Mouse (Mus musculus): Measurements from ENCODE around the gene Dscaml1. TPM values are rescaled to one million over a fixed set of nuclear protein-coding genes. Genes with fewer than 3 reads are reported as not detected.

Dscaml1 gene
- polyA plus RNA-seq, 1 experiment from 2014 or later, result 0.54 TPM

- peak overlapping the region; percentile 64 for H3K4me2 ChIP-seq (ENCODE audit: low read depth, low read length)
- no peak overlapping the region; the same call in 1 of the 2 replicates for H3K9ac ChIP-seq (ENCODE audit: low read length)
- H3K4me1 ChIP-seq (ENCODE audit: control insufficient read depth, insufficient read depth, low read length), result peaks cover 8% of the 10 kb centered on the region
- 37% methylated on average over 33 of the region's 33 CpGs for WGBS
- H3K36me3 ChIP-seq (ENCODE audit: control insufficient read depth, insufficient read depth), result no peaks in the 10 kb centered on the region
- no peak overlapping the region for H3K27ac ChIP-seq (ENCODE audit: low read length)
- peaks cover 16% of the 10 kb centered on the region; the same call in 1 of the 2 replicates for H3K27me3 ChIP-seq (ENCODE audit: control insufficient read depth, insufficient read depth, low read length)
- H3K9me3 ChIP-seq (replicated peaks; ENCODE audit: control insufficient read depth, low read length), result no peaks in the 10 kb centered on the region
- peak overlapping the region; percentile 27 for H3K4me3 ChIP-seq (ENCODE audit: low read length)
- ATAC-seq (replicated peaks; ENCODE audit: extremely low read depth, insufficient read depth, low FRiP score), result peak; percentile 50; the same call in 1 of the 2 replicates
These were observed 18.4 kb upstream of the Dscaml1 start for GRCm38 (mm10) chr9:45407706-45408675.

GRCm38 (mm10) chr9:45410193-45410592 is 16.2 kb upstream of the Dscaml1 start:
- WGBS, result 57% methylated on average over 5 of the region's 5 CpGs
- H3K36me3 ChIP-seq (ENCODE audit: control insufficient read depth, insufficient read depth), result no peaks in the 10 kb centered on the region
- no peak overlapping the region for H3K4me3 ChIP-seq (ENCODE audit: low read length)
- no peak overlapping the region for H3K27ac ChIP-seq (ENCODE audit: low read length)
- no peak overlapping the region for H3K9ac ChIP-seq (ENCODE audit: low read length)
- H3K9me3 ChIP-seq (replicated peaks; ENCODE audit: control insufficient read depth, low read length), result no peaks in the 10 kb centered on the region
- H3K4me2 ChIP-seq (ENCODE audit: low read depth, low read length), result no peak overlapping the region
- ATAC-seq (replicated peaks; ENCODE audit: extremely low read depth, insufficient read depth, low FRiP score), result no peak
- H3K4me1 ChIP-seq (ENCODE audit: control insufficient read depth, insufficient read depth, low read length), result peaks cover 8% of the 10 kb centered on the region
- H3K27me3 ChIP-seq (ENCODE audit: control insufficient read depth, insufficient read depth, low read length), result peaks cover 10% of the 10 kb centered on the region; the same call in 1 of the 2 replicates

- Histone ChIP-seq H3K4me2 (ENCODE audit: low read depth, low read length) (no peak overlapping the region), H3K9ac (ENCODE audit: low read length) (no peak overlapping the region), H3K9me3 (replicated peaks; ENCODE audit: control insufficient read depth, low read length) (no peaks in the 10 kb centered on the region), H3K27me3 (ENCODE audit: control insufficient read depth, insufficient read depth, low read length) (peaks cover 9% of the 10 kb centered on the region; the same call in 1 of the 2 replicates), H3K27ac (ENCODE audit: low read length) (no peak overlapping the region), H3K36me3 (ENCODE audit: control insufficient read depth, insufficient read depth) (no peaks in the 10 kb centered on the region), H3K4me3 (ENCODE audit: low read length) (no peak overlapping the region), H3K4me1 (ENCODE audit: control insufficient read depth, insufficient read depth, low read length) (peaks cover 8% of the 10 kb centered on the region)
- no peak for ATAC-seq (replicated peaks; ENCODE audit: extremely low read depth, insufficient read depth, low FRiP score)
- 73% methylated on average over 2 of the region's 2 CpGs for WGBS
These were observed 15.8 kb upstream of the Dscaml1 start for GRCm38 (mm10) chr9:45410614-45411013.

- H3K9me3 ChIP-seq (replicated peaks; ENCODE audit: control insufficient read depth, low read length), result no peaks in the 10 kb centered on the region
- no peak overlapping the region for H3K27ac ChIP-seq (ENCODE audit: low read length)
- H3K4me1 ChIP-seq (ENCODE audit: control insufficient read depth, insufficient read depth, low read length), result peaks cover 8% of the 10 kb centered on the region
- ATAC-seq (replicated peaks; ENCODE audit: extremely low read depth, insufficient read depth, low FRiP score), result no peak
- WGBS, result 62% methylated on average over 3 of the region's 3 CpGs
- H3K4me2 ChIP-seq (ENCODE audit: low read depth, low read length), result no peak overlapping the region
- H3K9ac ChIP-seq (ENCODE audit: low read length), result no peak overlapping the region
- H3K4me3 ChIP-seq (ENCODE audit: low read length), result no peak overlapping the region
- H3K36me3 ChIP-seq (ENCODE audit: control insufficient read depth, insufficient read depth), result no peaks in the 10 kb centered on the region
- peaks cover 9% of the 10 kb centered on the region; the same call in 1 of the 2 replicates for H3K27me3 ChIP-seq (ENCODE audit: control insufficient read depth, insufficient read depth, low read length)
These were observed 15.3 kb upstream of the Dscaml1 start for GRCm38 (mm10) chr9:45411111-45411510.

GRCm38 (mm10) chr9:45411803-45412202 is 14.6 kb upstream of the Dscaml1 start:
- Histone ChIP-seq H3K4me2 (ENCODE audit: low read depth, low read length) (peak overlapping the region; percentile 47), H3K9me3 (replicated peaks; ENCODE audit: control insufficient read depth, low read length) (no peaks in the 10 kb centered on the region), H3K27ac (ENCODE audit: low read length) (no peak overlapping the region), H3K9ac (ENCODE audit: low read length) (no peak overlapping the region), H3K4me1 (ENCODE audit: control insufficient read depth, insufficient read depth, low read length) (peaks cover 8% of the 10 kb centered on the region), H3K4me3 (ENCODE audit: low read length) (no peak overlapping the region), H3K27me3 (ENCODE audit: control insufficient read depth, insufficient read depth, low read length) (0 out of 2 replicates have a peak, but pooled peaks cover 4% of the 10 kb centered on the region), H3K36me3 (ENCODE audit: control insufficient read depth, insufficient read depth) (no peaks in the 10 kb centered on the region)
- whole genome bisulfite sequencing, result 23% methylated on average over 7 of the region's 7 CpGs
- ATAC-seq (replicated peaks; ENCODE audit: extremely low read depth, insufficient read depth, low FRiP score), result 0 out of 2 replicates have a peak, but pooled peaks have one; percentile 29

GRCm38 (mm10) chr9:45412287-45412686 is 14.1 kb upstream of the Dscaml1 start:
- Histone ChIP-seq H3K9ac (ENCODE audit: low read length) (no peak overlapping the region), H3K4me1 (ENCODE audit: control insufficient read depth, insufficient read depth, low read length) (peaks cover 8% of the 10 kb centered on the region), H3K27ac (ENCODE audit: low read length) (no peak overlapping the region), H3K9me3 (replicated peaks; ENCODE audit: control insufficient read depth, low read length) (no peaks in the 10 kb centered on the region), H3K4me3 (ENCODE audit: low read length) (no peak overlapping the region), H3K36me3 (ENCODE audit: control insufficient read depth, insufficient read depth) (no peaks in the 10 kb centered on the region), H3K27me3 (ENCODE audit: control insufficient read depth, insufficient read depth, low read length) (0 out of 2 replicates have a peak, but pooled peaks cover 4% of the 10 kb centered on the region), H3K4me2 (ENCODE audit: low read depth, low read length) (peak overlapping the region; percentile 47)
- ATAC-seq (replicated peaks; ENCODE audit: extremely low read depth, insufficient read depth, low FRiP score), result no peak
- WGBS, result 3% methylated on average over 10 of the region's 10 CpGs

- Histone ChIP-seq H3K36me3 (ENCODE audit: control insufficient read depth, insufficient read depth) (no peaks in the 10 kb centered on the region), H3K9me3 (replicated peaks; ENCODE audit: control insufficient read depth, low read length) (no peaks in the 10 kb centered on the region), H3K4me3 (ENCODE audit: low read length) (no peak overlapping the region), H3K27me3 (ENCODE audit: control insufficient read depth, insufficient read depth, low read length) (0 out of 2 replicates have a peak, but pooled peaks cover 4% of the 10 kb centered on the region), H3K4me1 (ENCODE audit: control insufficient read depth, insufficient read depth, low read length) (peaks cover 8% of the 10 kb centered on the region), H3K9ac (ENCODE audit: low read length) (no peak overlapping the region), H3K4me2 (ENCODE audit: low read depth, low read length) (no peak overlapping the region), H3K27ac (ENCODE audit: low read length) (no peak overlapping the region)
- 76% methylated on average over 4 of the region's 4 CpGs for WGBS
- ATAC-seq (replicated peaks; ENCODE audit: extremely low read depth, insufficient read depth, low FRiP score), result no peak
These were observed 13.5 kb upstream of the Dscaml1 start for GRCm38 (mm10) chr9:45412700-45413477.

GRCm38 (mm10) chr9:45413478-45414140 is 12.8 kb upstream of the Dscaml1 start:
- 56% methylated on average over 5 of the region's 5 CpGs for WGBS
- Histone ChIP-seq H3K9ac (ENCODE audit: low read length) (no peak overlapping the region), H3K27ac (ENCODE audit: low read length) (no peak overlapping the region), H3K4me1 (ENCODE audit: control insufficient read depth, insufficient read depth, low read length) (peaks cover 4% of the 10 kb centered on the region), H3K4me2 (ENCODE audit: low read depth, low read length) (no peak overlapping the region), H3K9me3 (replicated peaks; ENCODE audit: control insufficient read depth, low read length) (no peaks in the 10 kb centered on the region), H3K36me3 (ENCODE audit: control insufficient read depth, insufficient read depth) (no peaks in the 10 kb centered on the region), H3K4me3 (ENCODE audit: low read length) (no peak overlapping the region), H3K27me3 (ENCODE audit: control insufficient read depth, insufficient read depth, low read length) (0 out of 2 replicates have a peak, but pooled peaks cover 4% of the 10 kb centered on the region)
- no peak for ATAC-seq (replicated peaks; ENCODE audit: extremely low read depth, insufficient read depth, low FRiP score)

Measured in heart, embryonic 16.5 days (tissue).